Mouse (Mus musculus): ENCODE data around the gene Rapgef4.

DNA sequence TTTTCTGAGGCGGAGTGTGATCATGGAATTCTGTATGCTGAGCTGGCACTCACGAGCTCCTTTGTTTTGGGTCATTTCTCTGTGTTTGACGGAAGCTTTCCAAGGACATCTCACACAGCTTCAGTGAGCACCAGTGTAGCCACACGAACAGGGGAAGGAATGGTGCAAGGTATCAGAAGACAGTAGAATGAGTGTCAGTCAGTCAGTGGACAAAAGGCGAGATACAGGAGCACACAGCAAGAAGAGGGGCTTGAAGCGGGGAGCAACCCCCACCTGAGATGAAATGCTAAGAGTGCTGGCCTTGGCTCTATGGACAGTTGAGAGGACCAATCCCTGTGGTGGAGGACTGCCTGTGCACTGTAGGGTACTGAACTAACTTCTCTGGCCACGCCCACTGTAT is 259.7 kb downstream of the Rapgef4 start:
- TF ChIP-seq EP300 (IDR thresholded peaks at IDR 0.05): no peak
- TF ChIP-seq CTCF (IDR thresholded peaks at IDR 0.05): no peak

Data from lung, postnatal 0 days (tissue).